Mouse (Mus musculus) left cerebral cortex, adult 2 months (tissue): ENCODE results near the gene Tekt2. TPM values are rescaled to one million over a fixed set of nuclear protein-coding genes. Genes with fewer than 3 reads are reported as not detected.

Experiments
- DNase-seq, 2 experiments: peaks; one replicate each; pipeline ENCODE4 v3.0.0; 2021 to 2022; ENCODE audit warnings: low spot score in 2 of 2, mixed read lengths in 1 of 2; ENCODE audit errors: extremely low spot score in 1 of 2
- H3K27ac ChIP-seq: fragments of 200-600 bp; 2 replicates; pipeline ENCODE4 v1.8.1; 2022
- H3K4me3 ChIP-seq: fragments of 200-600 bp; 2 replicates; pipeline ENCODE4 v1.8.1; 2022
- CTCF ChIP-seq: fragments of 200-600 bp; IDR thresholded peaks from 2 replicates; pipeline ENCODE4 v1.8.1; 2022; ENCODE audit warnings: antibody characterized with exemption, mild to moderate bottlenecking, moderate library complexity
- intact Hi-C: fragments of 180-260 bp; cut with DNase I; formaldehyde crosslinking; loops from one replicate; pipeline ENCODE4 v1.15.1; 2025
- total RNA-seq, 2 experiments: library from RNA; stranded (reverse); gene quantifications; 2 replicates each; pipeline ENCODE4 v1.2.3; 2021

The Tekt2 gene
- total RNA-seq, 2 experiments from 2014 or later = 1.5 to 1.6 TPM

GRCm38 (mm10) chr4:126286492-126286891 is 39.0 kb downstream of the Tekt2 start, which contains the start of gene Col8a2:
Gene Col8a2, plus strand, starts transcription at chr4:126286793.
- no peak within 1 kb of the TSS for H3K27ac ChIP-seq
- intact Hi-C loops = no loop called here
- no peak within 1 kb of the TSS for H3K4me3 ChIP-seq
- DNase-seq = no peak
- TF ChIP-seq CTCF = no peak

GRCm38 (mm10) chr4:126283582-126283981 is 41.9 kb downstream of the Tekt2 start:
- H3K27ac ChIP-seq = no peak overlapping the region
- TF ChIP-seq CTCF = no peak
- no peak overlapping the region for H3K4me3 ChIP-seq
- intact Hi-C loops = no loop called here
- no peak for DNase-seq

GRCm38 (mm10) chr4:126281706-126282105 is 43.8 kb downstream of the Tekt2 start:
- Histone ChIP-seq H3K27ac (no peak overlapping the region), H3K4me3 (no peak overlapping the region)
- no peak for DNase-seq
- TF ChIP-seq CTCF = no peak
- intact Hi-C loops = no loop called here

GRCm38 (mm10) chr4:126278961-126279360 is 46.5 kb downstream of the Tekt2 start:
- no peak overlapping the region for H3K27ac ChIP-seq
- DNase-seq = no peak
- no peak overlapping the region for H3K4me3 ChIP-seq
- no peak for TF ChIP-seq CTCF
- intact Hi-C loops = loop anchor here (2.0 kb wide), 1 partner anchor 32 kb away; no protein-coding TSS in a partner anchor

GRCm38 (mm10) chr4:126278565-126278915 is 46.9 kb downstream of the Tekt2 start:
- intact Hi-C loops = loop anchor here (2.0 kb wide), 1 partner anchor 32 kb away; no protein-coding TSS in a partner anchor
- no peak for DNase-seq
- TF ChIP-seq CTCF = no peak

GRCm38 (mm10) chr4:126277906-126278564 is 47.5 kb downstream of the Tekt2 start:
- H3K4me3 ChIP-seq = no peak overlapping the region
- no peak for DNase-seq
- peak; percentile 60 for TF ChIP-seq CTCF
- no peak overlapping the region for H3K27ac ChIP-seq
- intact Hi-C loops = loop anchor here (2.0 kb wide), 1 partner anchor 33 kb away; no protein-coding TSS in a partner anchor

More at GRCm38 (mm10) chr4:126278565-126278915, 46.9 kb downstream of the Tekt2 start:
- Histone ChIP-seq H3K4me3 (no peak overlapping the region), H3K27ac (no peak overlapping the region)

GRCm38 (mm10) chr4:126275681-126276131 is 49.8 kb downstream of the Tekt2 start:
- no peak overlapping the region for H3K27ac ChIP-seq
- intact Hi-C loops = no loop called here
- TF ChIP-seq CTCF = no peak
- no peak overlapping the region for H3K4me3 ChIP-seq
- no peak for DNase-seq

- intact Hi-C loops = no loop called here
- H3K4me3 ChIP-seq = no peak overlapping the region
- no peak overlapping the region for H3K27ac ChIP-seq
- no peak for TF ChIP-seq CTCF
- DNase-seq = no peak
Observed at GRCm38 (mm10) chr4:126275081-126275480, 50.4 kb downstream of the Tekt2 start.

GRCm38 (mm10) chr4:126273753-126274152 is 51.7 kb downstream of the Tekt2 start:
- Histone ChIP-seq H3K27ac (peak overlapping the region; percentile 40; the same call in 1 of the 2 replicates), H3K4me3 (no peak overlapping the region)
- peak in 1 of 2 experiments; percentile 37 for DNase-seq

More at GRCm38 (mm10) chr4:126273753-126274152, 51.7 kb downstream of the Tekt2 start:
- TF ChIP-seq CTCF = peak; percentile 43
- intact Hi-C loops = no loop called here

Other genes starting within 250 kb of the Tekt2 start
- gene Lsm10, start 229.1 kb downstream of the Tekt2 start, total RNA-seq = 10 to 100 TPM; 11.3 to 14.4 TPM
- 10 to 100 TPM; 39.8 to 56.4 TPM for gene Stk40, start 221.7 kb downstream of the Tekt2 start, total RNA-seq
- gene Eva1b, start 177.9 kb downstream of the Tekt2 start, total RNA-seq = 1 to 10 TPM; 3.1 to 3.8 TPM
- 1 to 10 TPM in 1 of 2 experiments, under 1 TPM in 1; 0.86 to 1.1 TPM for gene Sh3d21, start 162.2 kb downstream of the Tekt2 start, total RNA-seq
- 100 to 1,000 TPM; 149 to 158 TPM for gene Thrap3, start 122.9 kb downstream of the Tekt2 start, total RNA-seq
- gene Map7d1, start 69.3 kb downstream of the Tekt2 start, total RNA-seq = 100 to 1,000 TPM; 281 TPM
- 10 to 100 TPM; 77.0 to 87.5 TPM for gene Trappc3, start 63.4 kb downstream of the Tekt2 start, total RNA-seq
- 1 to 10 TPM; 1.9 to 3.0 TPM for gene Col8a2, start 38.9 kb downstream of the Tekt2 start, total RNA-seq
- 10 to 100 TPM; 29.5 to 29.9 TPM for gene Adprhl2, start 4.0 kb downstream of the Tekt2 start, total RNA-seq
- 10 to 100 TPM; 33.6 to 45.8 TPM for gene Ago3, start 103.9 kb upstream of the Tekt2 start, total RNA-seq
- 10 to 100 TPM; 47.2 to 52.2 TPM for gene Ago1, start 142.9 kb upstream of the Tekt2 start, total RNA-seq
- gene Ago4, start 207.8 kb upstream of the Tekt2 start, total RNA-seq = 1 to 10 TPM; 7.6 to 9.6 TPM
- under 1 TPM; 0.63 to 0.75 TPM for gene Clspn, start 231.2 kb upstream of the Tekt2 start, total RNA-seq